Mouse (Mus musculus) neural tube, embryonic 13.5 days (tissue): ENCODE data around the gene Frmd4b. TPM values are rescaled to one million over a fixed set of nuclear protein-coding genes. Genes with fewer than 3 reads are reported as not detected.

Source experiments
- ATAC-seq: fragments of 200-750 bp; cut with Nextera tagmentation; 2 replicates; pipeline ENCODE4 v1.8.0; 2017; ENCODE audit warnings: low read depth, mild to moderate bottlenecking, moderate TSS enrichment, moderate library complexity
- H3K27ac ChIP-seq: fragments of 300-500 bp; sonication (generic); replicated peaks from 2 replicates; pipeline ENCODE4 v1.5.1; 2015; ENCODE audit warnings: moderate library complexity, mild to moderate bottlenecking, inconsistent platforms
- H3K27me3 ChIP-seq: fragments of 300-500 bp; sonication (generic); 2 replicates; pipeline ENCODE4 v1.6.1; 2015; ENCODE audit warnings: mild to moderate bottlenecking, inconsistent platforms
- H3K36me3 ChIP-seq: fragments of 300-500 bp; sonication (generic); 2 replicates; pipeline ENCODE4 v1.6.1; 2015; ENCODE audit warnings: mild to moderate bottlenecking, inconsistent platforms
- H3K4me1 ChIP-seq: fragments of 300-500 bp; sonication (generic); replicated peaks from 2 replicates; pipeline ENCODE4 v1.6.1; 2015; ENCODE audit warnings: inconsistent platforms
- H3K4me2 ChIP-seq: fragments of 300-500 bp; sonication (generic); 2 replicates; pipeline ENCODE4 v1.6.1; 2015; ENCODE audit warnings: inconsistent platforms, mild to moderate bottlenecking, moderate library complexity
- H3K4me3 ChIP-seq: fragments of 300-500 bp; sonication (generic); 2 replicates; pipeline ENCODE4 v1.5.1; 2015; ENCODE audit warnings: mild to moderate bottlenecking, inconsistent platforms
- H3K9ac ChIP-seq: fragments of 300-500 bp; sonication (generic); 2 replicates; pipeline ENCODE4 v1.6.1; 2015; ENCODE audit warnings: moderate library complexity, mild to moderate bottlenecking, inconsistent platforms
- H3K9me3 ChIP-seq: fragments of 300-500 bp; sonication (generic); 2 replicates; pipeline ENCODE4 v1.6.1; 2016; ENCODE audit warnings: inconsistent platforms
- WGBS: fragments of 180-500 bp; shearing (Covaris S2); methylation state at CpG from one replicate; pipeline ENCODE4 v1.1.7; 2015; 5-methylcytosine and 5-hydroxymethylcytosine counted together
- polyA plus RNA-seq: library from polyadenylated mRNA; unstranded; fragments of >200 nt; fragmentation: Nextera tagmentation; extraction: Ambion mirVana; gene quantifications from 2 replicates; pipeline ENCODE4 v1.2.1, GENCODE M21; 2015

Gene Frmd4b
- polyA plus RNA-seq, 1 experiment from 2014 or later = 30.9 TPM

- Histone ChIP-seq H3K9ac (no peak overlapping the region), H3K27me3 (no peaks in the 10 kb centered on the region), H3K4me3 (no peak overlapping the region), H3K9me3 (no peaks in the 10 kb centered on the region), H3K4me1 (peaks cover 30% of the 10 kb centered on the region), H3K36me3 (peaks cover 51% of the 10 kb centered on the region), H3K27ac (peak overlapping the region; percentile 59), H3K4me2 (no peak overlapping the region)
- peak; percentile 66; the same call in 1 of the 2 replicates for ATAC-seq
- 55% methylated on average over 9 of the region's 9 CpGs for WGBS
Observed at GRCm38 (mm10) chr6:97303277-97304109, 313.8 kb downstream of the Frmd4b start.

GRCm38 (mm10) chr6:97302303-97302702, 315.0 kb downstream of the Frmd4b start:
- no peak overlapping the region for H3K4me3 ChIP-seq
- ATAC-seq = no peak; the same call in 1 of the 2 replicates
- H3K4me2 ChIP-seq = no peak overlapping the region
- no peaks in the 10 kb centered on the region for H3K27me3 ChIP-seq
- peaks cover 57% of the 10 kb centered on the region for H3K36me3 ChIP-seq
- WGBS = 60% methylated on average over 7 of the region's 7 CpGs
- no peak overlapping the region for H3K9ac ChIP-seq
- peak overlapping the region; percentile 59; the same call in 1 of the 2 replicates for H3K27ac ChIP-seq
- H3K4me1 ChIP-seq = peaks cover 30% of the 10 kb centered on the region
- H3K9me3 ChIP-seq = no peaks in the 10 kb centered on the region

- 95% methylated on average over 6 of the region's 6 CpGs for WGBS
- H3K4me1 ChIP-seq = peaks cover 28% of the 10 kb centered on the region
- no peak overlapping the region for H3K4me3 ChIP-seq
- H3K9me3 ChIP-seq = no peaks in the 10 kb centered on the region
- peaks cover 62% of the 10 kb centered on the region for H3K36me3 ChIP-seq
- H3K4me2 ChIP-seq = no peak overlapping the region
- no peak for ATAC-seq
- H3K9ac ChIP-seq = no peak overlapping the region
- no peaks in the 10 kb centered on the region for H3K27me3 ChIP-seq
- H3K27ac ChIP-seq = no peak overlapping the region
Observed at GRCm38 (mm10) chr6:97300659-97301058, 316.7 kb downstream of the Frmd4b start.

- Histone ChIP-seq H3K9ac (no peak overlapping the region), H3K4me2 (no peak overlapping the region), H3K27ac (no peak overlapping the region), H3K4me3 (no peak overlapping the region), H3K36me3 (peaks cover 64% of the 10 kb centered on the region), H3K9me3 (no peaks in the 10 kb centered on the region), H3K4me1 (peaks cover 24% of the 10 kb centered on the region), H3K27me3 (no peaks in the 10 kb centered on the region)
- WGBS = 93% methylated on average over 6 of the region's 6 CpGs
- no peak for ATAC-seq
Observed at GRCm38 (mm10) chr6:97300180-97300579, 317.2 kb downstream of the Frmd4b start.

- Histone ChIP-seq H3K27me3 (no peaks in the 10 kb centered on the region), H3K36me3 (peaks cover 79% of the 10 kb centered on the region), H3K9me3 (no peaks in the 10 kb centered on the region), H3K4me3 (no peak overlapping the region), H3K27ac (no peak overlapping the region), H3K4me1 (no peaks in the 10 kb centered on the region), H3K9ac (no peak overlapping the region), H3K4me2 (no peak overlapping the region)
- ATAC-seq = no peak
- 93% methylated on average over 3 of the region's 3 CpGs for WGBS
Observed at GRCm38 (mm10) chr6:97297151-97297550, 320.2 kb downstream of the Frmd4b start.

GRCm38 (mm10) chr6:97295866-97296527, 321.3 kb downstream of the Frmd4b start:
- Histone ChIP-seq H3K4me2 (no peak overlapping the region), H3K9ac (no peak overlapping the region), H3K4me1 (peaks cover 8% of the 10 kb centered on the region; the same call in 1 of the 2 replicates), H3K9me3 (no peaks in the 10 kb centered on the region), H3K27ac (no peak overlapping the region), H3K27me3 (no peaks in the 10 kb centered on the region), H3K4me3 (no peak overlapping the region), H3K36me3 (peaks cover 90% of the 10 kb centered on the region)
- no peak for ATAC-seq
- WGBS = 95% methylated on average over 21 of the region's 21 CpGs

- 83% methylated on average over 9 of the region's 9 CpGs for WGBS
- H3K9me3 ChIP-seq = no peaks in the 10 kb centered on the region
- no peak for ATAC-seq
- no peak overlapping the region for H3K27ac ChIP-seq
- peaks cover 87% of the 10 kb centered on the region for H3K36me3 ChIP-seq
- no peaks in the 10 kb centered on the region for H3K27me3 ChIP-seq
- no peak overlapping the region for H3K9ac ChIP-seq
- no peak overlapping the region for H3K4me3 ChIP-seq
- H3K4me1 ChIP-seq = peaks cover 10% of the 10 kb centered on the region; the same call in 1 of the 2 replicates
- H3K4me2 ChIP-seq = no peak overlapping the region
Observed at GRCm38 (mm10) chr6:97295416-97295815, 321.9 kb downstream of the Frmd4b start.

GRCm38 (mm10) chr6:97293667-97294569, 323.4 kb downstream of the Frmd4b start:
- H3K36me3 ChIP-seq = peaks cover 78% of the 10 kb centered on the region
- H3K4me2 ChIP-seq = no peak overlapping the region
- ATAC-seq = no peak

GRCm38 (mm10) chr6:97292894-97293293, 324.4 kb downstream of the Frmd4b start:
- no peak overlapping the region for H3K4me3 ChIP-seq

More at GRCm38 (mm10) chr6:97293667-97294569, 323.4 kb downstream of the Frmd4b start:
- Histone ChIP-seq H3K27ac (no peak overlapping the region), H3K4me1 (peaks cover 10% of the 10 kb centered on the region; the same call in 1 of the 2 replicates), H3K4me3 (no peak overlapping the region), H3K9ac (no peak overlapping the region), H3K27me3 (no peaks in the 10 kb centered on the region), H3K9me3 (no peaks in the 10 kb centered on the region)
- 91% methylated on average over 12 of the region's 12 CpGs for WGBS

GRCm38 (mm10) chr6:97292096-97292495, 325.2 kb downstream of the Frmd4b start:
- Histone ChIP-seq H3K4me1 (peaks cover 10% of the 10 kb centered on the region; the same call in 1 of the 2 replicates), H3K36me3 (peaks cover 75% of the 10 kb centered on the region), H3K9ac (no peak overlapping the region), H3K27ac (no peak overlapping the region), H3K9me3 (no peaks in the 10 kb centered on the region), H3K4me3 (no peak overlapping the region), H3K4me2 (no peak overlapping the region), H3K27me3 (no peaks in the 10 kb centered on the region)
- 95% methylated on average over 3 of the region's 3 CpGs for WGBS
- no peak for ATAC-seq

More at GRCm38 (mm10) chr6:97292894-97293293, 324.4 kb downstream of the Frmd4b start:
- ATAC-seq = no peak
- Histone ChIP-seq H3K27ac (no peak overlapping the region), H3K27me3 (no peaks in the 10 kb centered on the region), H3K9ac (no peak overlapping the region), H3K4me1 (peaks cover 10% of the 10 kb centered on the region; the same call in 1 of the 2 replicates), H3K9me3 (no peaks in the 10 kb centered on the region), H3K4me2 (no peak overlapping the region), H3K36me3 (peaks cover 75% of the 10 kb centered on the region)
- WGBS = 96% methylated on average over 5 of the region's 5 CpGs

GRCm38 (mm10) chr6:97291159-97291908, 326.0 kb downstream of the Frmd4b start:
- no peak for ATAC-seq

More at GRCm38 (mm10) chr6:97291159-97291908, 326.0 kb downstream of the Frmd4b start:
- Histone ChIP-seq H3K9ac (no peak overlapping the region), H3K4me3 (no peak overlapping the region), H3K27me3 (no peaks in the 10 kb centered on the region), H3K4me2 (no peak overlapping the region), H3K9me3 (no peaks in the 10 kb centered on the region), H3K36me3 (peaks cover 68% of the 10 kb centered on the region), H3K4me1 (peaks cover 10% of the 10 kb centered on the region; the same call in 1 of the 2 replicates), H3K27ac (no peak overlapping the region)
- 61% methylated on average over 21 of the region's 21 CpGs for WGBS
